Mouse (Mus musculus) spleen, adult 2 months (tissue): ENCODE measurements around the gene 1700025G04Rik. TPM values are rescaled to one million over a fixed set of nuclear protein-coding genes. Genes with fewer than 3 reads are reported as not detected.
"Not testable (repeated sequence)": the region's sequence is repeated elsewhere in the genome, so short reads cannot be mapped to it uniquely, and the experiment has no call there.

ENCODE experiments used
- DNase-seq, 2 experiments: peaks; one replicate each; pipeline versions ENCODE4 v3.0.0 to v3.0.0-alpha.2; 2012 to 2021; ENCODE audit warnings: low spot score in 2 of 2, low read depth in 1 of 2
- H3K27ac ChIP-seq: fragments of 200-500 bp; 2 replicates; pipeline ENCODE4 v1.5.1; 2012; ENCODE audit warnings: low read length, inconsistent platforms; ENCODE audit not compliant: insufficient read depth
- H3K27me3 ChIP-seq: fragments of 200-500 bp; 2 replicates; pipeline ENCODE4 v1.6.1; 2012; ENCODE audit warnings: mild to moderate bottlenecking, moderate library complexity, low read length, inconsistent platforms; ENCODE audit not compliant: control insufficient read depth, insufficient read depth
- H3K36me3 ChIP-seq: fragments of 200-500 bp; 2 replicates; pipeline ENCODE4 v1.6.1; 2012; ENCODE audit warnings: mild to moderate bottlenecking, low read length, inconsistent platforms; ENCODE audit not compliant: control insufficient read depth, insufficient read depth
- H3K4me1 ChIP-seq: fragments of 200-500 bp; 2 replicates; pipeline ENCODE4 v1.6.1; 2011; ENCODE audit warnings: inconsistent platforms; ENCODE audit not compliant: control insufficient read depth, insufficient read depth, insufficient read length
- H3K4me3 ChIP-seq: fragments of 200-500 bp; 2 replicates; pipeline ENCODE4 v1.5.1; 2011; ENCODE audit warnings: mild to moderate bottlenecking, inconsistent platforms; ENCODE audit not compliant: insufficient read depth, insufficient read length; ENCODE audit errors: extremely low read depth
- CTCF ChIP-seq: fragments of 200-500 bp; IDR thresholded peaks from 2 replicates; pipeline ENCODE4 v1.5.1; 2011; ENCODE audit warnings: mild to moderate bottlenecking, inconsistent platforms; ENCODE audit not compliant: insufficient read depth, insufficient read length, insufficient replicate concordance; ENCODE audit errors: extremely low read depth
- POLR2A ChIP-seq: fragments of 200-500 bp; IDR thresholded peaks from 2 replicates; pipeline ENCODE4 v1.6.1; 2011; ENCODE audit warnings: low read depth, low read length, inconsistent platforms
- WGBS: fragments of 180-500 bp; shearing (Covaris S2); methylation state at CpG from one replicate; pipeline ENCODE4 v1.1.7; 2018; 5-methylcytosine and 5-hydroxymethylcytosine counted together
- polyA plus RNA-seq: library from polyadenylated mRNA; depleted of rRNA; stranded (reverse); fragments of >200 nt; gene quantifications from 2 replicates; pipeline ENCODE4 v1.2.3, GENCODE M21; 2012

1700025G04Rik gene
- polyA plus RNA-seq, 1 experiment, result 0.99 TPM

GRCm38 (mm10) chr1:151816051-151816450, 273.9 kb downstream of the 1700025G04Rik start:
- no peaks in the 10 kb centered on the region for H3K27me3 ChIP-seq
- H3K4me3 ChIP-seq, result no peak overlapping the region
- no peak overlapping the region for H3K27ac ChIP-seq
- no peak for DNase-seq
- WGBS, result 90% methylated on average over 3 of the region's 3 CpGs
- TF ChIP-seq CTCF (no peak), POLR2A (no peak)
- H3K36me3 ChIP-seq, result peaks cover 28% of the 10 kb centered on the region
- no peaks in the 10 kb centered on the region for H3K4me1 ChIP-seq

- Histone ChIP-seq H3K4me3 (no peak overlapping the region), H3K27ac (no peak overlapping the region), H3K4me1 (no peaks in the 10 kb centered on the region), H3K27me3 (no peaks in the 10 kb centered on the region), H3K36me3 (peaks cover 40% of the 10 kb centered on the region)
- TF ChIP-seq CTCF (no peak), POLR2A (no peak)
- 95% methylated on average over 13 of the region's 13 CpGs for WGBS
- DNase-seq, result no peak
Measured at GRCm38 (mm10) chr1:151812004-151812712, 277.8 kb downstream of the 1700025G04Rik start.

DNA sequence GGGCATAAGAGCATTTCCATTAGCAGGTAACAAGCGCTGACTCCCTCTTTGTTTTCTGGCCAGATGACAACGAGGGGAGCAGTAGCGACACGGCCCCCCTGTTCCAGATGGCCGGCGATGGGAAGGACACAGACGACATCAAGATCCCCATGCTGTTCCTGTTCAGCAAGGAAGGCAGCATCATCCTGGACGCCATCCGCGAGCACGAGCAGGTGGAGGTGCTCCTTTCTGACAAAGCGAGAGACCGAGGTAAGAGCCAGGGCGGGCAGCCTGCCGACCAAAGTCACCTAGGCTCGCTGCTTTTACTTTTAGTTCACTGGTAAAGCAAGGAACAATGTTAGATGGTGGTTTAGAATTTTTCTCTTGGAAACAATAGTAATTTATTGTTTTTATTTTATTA, 278.5 kb downstream of the 1700025G04Rik start:
- peaks cover 37% of the 10 kb centered on the region for H3K36me3 ChIP-seq

DNA sequence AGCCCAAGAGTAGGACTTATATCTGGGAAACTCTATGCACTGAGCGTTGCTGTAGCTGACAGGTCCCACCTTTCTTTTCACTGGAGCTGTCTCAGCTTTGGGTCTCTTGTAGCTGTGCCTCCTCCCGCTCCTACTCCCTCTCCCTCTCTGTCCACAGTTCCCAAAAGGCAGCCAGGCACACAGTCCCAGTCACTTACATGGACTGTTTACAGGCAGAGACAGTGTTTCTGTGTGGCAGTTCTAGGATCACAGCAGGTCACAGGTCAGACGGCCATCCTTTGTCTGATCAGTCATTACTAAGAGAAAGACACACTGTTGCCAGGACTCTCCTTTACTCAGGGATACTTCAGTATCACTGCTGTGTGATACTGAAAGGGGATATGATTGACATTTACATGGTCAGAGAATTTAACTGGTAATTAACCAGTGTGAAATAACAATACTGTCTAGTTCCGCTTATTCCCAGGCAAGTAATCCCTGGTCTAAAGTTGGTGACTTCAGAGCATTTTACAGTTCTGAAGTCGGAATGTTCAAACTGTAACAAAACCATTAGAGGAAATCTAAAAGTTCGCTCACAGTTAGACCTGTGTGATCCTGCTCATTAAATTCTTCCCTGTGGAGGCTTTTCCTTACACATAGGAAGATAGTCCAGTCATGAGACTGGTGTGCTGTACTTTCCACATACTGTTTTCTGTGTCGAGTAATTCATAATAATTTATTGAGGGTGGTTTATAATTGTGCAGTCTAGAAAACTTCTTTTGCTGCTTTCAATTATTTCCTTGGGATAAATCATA, 279.1 kb downstream of the 1700025G04Rik start:
- H3K4me3 ChIP-seq, result no peak overlapping the region
- H3K4me1 ChIP-seq, result no peaks in the 10 kb centered on the region
- 95% methylated on average over 7 of the region's 7 CpGs for WGBS
- H3K36me3 ChIP-seq, result peaks cover 35% of the 10 kb centered on the region
- H3K27me3 ChIP-seq, result no peaks in the 10 kb centered on the region
- DNase-seq, result no peak
- TF ChIP-seq CTCF (no peak), POLR2A (no peak)
- H3K27ac ChIP-seq, result no peak overlapping the region

More for the DNA sequence above, 278.5 kb downstream of the 1700025G04Rik start:
- Histone ChIP-seq H3K4me1 (no peaks in the 10 kb centered on the region), H3K27me3 (no peaks in the 10 kb centered on the region), H3K27ac (no peak overlapping the region), H3K4me3 (no peak overlapping the region)
- TF ChIP-seq POLR2A (no peak), CTCF (no peak)
- WGBS, result 92% methylated on average over 16 of the region's 16 CpGs
- no peak for DNase-seq

- TF ChIP-seq CTCF (no peak), POLR2A (no peak)
- no peak overlapping the region for H3K27ac ChIP-seq
- H3K4me3 ChIP-seq, result no peak overlapping the region
- DNase-seq, result no peak
- H3K36me3 ChIP-seq, result peaks cover 39% of the 10 kb centered on the region
- WGBS, result 92% methylated on average over 5 of the region's 5 CpGs
- H3K4me1 ChIP-seq, result no peaks in the 10 kb centered on the region
- H3K27me3 ChIP-seq, result no peaks in the 10 kb centered on the region
Measured at GRCm38 (mm10) chr1:151807286-151807685, 282.6 kb downstream of the 1700025G04Rik start.

DNA sequence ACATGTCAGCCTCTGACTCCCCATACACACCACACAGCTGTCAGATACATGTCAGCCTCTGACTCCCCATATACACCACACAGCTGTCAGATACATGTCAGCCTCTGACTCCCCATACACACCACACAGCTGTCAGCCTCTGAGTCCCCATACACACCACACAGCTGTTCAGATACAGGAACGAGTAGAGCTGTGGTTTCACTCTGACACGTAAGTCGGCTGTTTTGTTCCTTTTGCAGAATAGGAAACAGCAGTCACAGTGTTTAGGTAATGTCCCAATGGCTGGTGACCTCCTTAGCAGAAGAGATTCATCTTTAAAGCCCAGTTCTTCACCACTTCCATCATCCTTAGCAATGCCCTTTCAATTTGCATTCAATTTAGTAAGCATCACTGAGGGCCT, 287.1 kb downstream of the 1700025G04Rik start:
- not testable (repeated sequence) for H3K27ac ChIP-seq, H3K27me3 ChIP-seq, DNase-seq, H3K4me1 ChIP-seq, H3K4me3 ChIP-seq
- H3K36me3 ChIP-seq, result peaks cover 24% of the 10 kb centered on the region
- 25% methylated on average over 3 of the region's 3 CpGs for WGBS
